Mouse (Mus musculus) liver, embryonic 13.5 days (tissue): ENCODE data around the gene Siglece. TPM values are rescaled to one million over a fixed set of nuclear protein-coding genes. Genes with fewer than 3 reads are reported as not detected.
"Not testable (repeated sequence)": the region's sequence is repeated elsewhere in the genome, so short reads cannot be mapped to it uniquely, and the experiment has no call there.

Source experiments
- ATAC-seq: fragments of 200-750 bp; cut with Nextera tagmentation; 2 replicates; pipeline ENCODE4 v1.8.0; 2017; ENCODE audit warnings: low read depth, mild to moderate bottlenecking, moderate number of reproducible peaks, moderate library complexity
- DNase-seq: peaks from one replicate; pipeline ENCODE4 v3.0.0; 2022
- H3K27ac ChIP-seq: fragments of 300-500 bp; sonication (generic); 2 replicates; pipeline ENCODE4 v1.5.1; 2015; ENCODE audit warnings: moderate library complexity, mild to moderate bottlenecking, inconsistent platforms
- H3K27me3 ChIP-seq: fragments of 300-500 bp; sonication (generic); 2 replicates; pipeline ENCODE4 v1.6.1; 2015; ENCODE audit warnings: mild to moderate bottlenecking, inconsistent platforms
- H3K36me3 ChIP-seq: fragments of 300-500 bp; sonication (generic); 2 replicates; pipeline ENCODE4 v1.6.1; 2015; ENCODE audit warnings: mild to moderate bottlenecking, inconsistent platforms
- H3K4me1 ChIP-seq: fragments of 300-500 bp; sonication (generic); replicated peaks from 2 replicates; pipeline ENCODE4 v1.6.1; 2015; ENCODE audit warnings: inconsistent platforms
- H3K4me2 ChIP-seq: fragments of 300-500 bp; sonication (generic); 2 replicates; pipeline ENCODE4 v1.6.1; 2015; ENCODE audit warnings: inconsistent platforms, mild to moderate bottlenecking, moderate library complexity
- H3K4me3 ChIP-seq: fragments of 300-500 bp; sonication (generic); replicated peaks from 2 replicates; pipeline ENCODE4 v1.5.1; 2015; ENCODE audit warnings: mild to moderate bottlenecking, inconsistent platforms
- H3K9ac ChIP-seq: fragments of 300-500 bp; sonication (generic); 2 replicates; pipeline ENCODE4 v1.6.1; 2015; ENCODE audit warnings: mild to moderate bottlenecking, inconsistent platforms
- H3K9me3 ChIP-seq: fragments of 300-500 bp; sonication (generic); replicated peaks from 2 replicates; pipeline ENCODE4 v1.6.1; 2016; ENCODE audit warnings: inconsistent platforms
- WGBS: fragments of 180-500 bp; shearing (Covaris S2); methylation state at CpG from one replicate; pipeline ENCODE4 v1.1.7; 2015; ENCODE audit not compliant: insufficient replicate concordance; 5-methylcytosine and 5-hydroxymethylcytosine counted together
- polyA plus RNA-seq: library from polyadenylated mRNA; unstranded; fragments of >200 nt; fragmentation: Nextera tagmentation; extraction: Ambion mirVana; gene quantifications from 2 replicates; pipeline ENCODE4 v1.2.1, GENCODE M21; 2015

The Siglece gene
- 1.6 and 1.9 TPM in 2 replicates for polyA plus RNA-seq

DNA sequence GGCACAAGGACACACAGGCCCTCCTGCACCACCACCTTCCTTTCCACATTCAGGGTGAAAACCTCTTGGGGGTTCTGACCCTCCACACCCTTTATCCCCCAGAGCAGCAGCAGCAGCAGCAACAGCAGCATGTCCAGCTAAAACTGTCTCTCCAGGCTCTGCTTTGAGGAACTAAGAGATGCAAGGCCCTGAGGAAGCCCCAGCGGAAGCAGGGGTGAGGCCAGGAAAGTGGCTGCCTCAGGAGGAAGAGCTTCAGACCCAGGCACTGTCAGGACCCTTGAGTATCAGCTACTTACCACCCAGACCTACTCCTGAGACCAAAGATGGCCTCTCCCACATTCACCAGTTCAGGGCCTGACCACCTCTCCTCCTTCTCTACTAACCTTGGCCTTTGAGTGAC is at the start of gene Siglece:
Gene Siglece (minus strand): TSS at position 160 of the 400 bp plus-strand sequence.
- no peak within 1 kb of the TSS for H3K27ac ChIP-seq
- no peaks in the 10 kb centered on the region for H3K36me3 ChIP-seq
- no peak for ATAC-seq
- H3K27me3 ChIP-seq = no peaks in the 10 kb centered on the region
- no peak within 1 kb of the TSS for H3K9ac ChIP-seq
- 0 out of 2 replicates have a peak within 1 kb of the TSS, but pooled peaks have one; percentile 8 for H3K4me2 ChIP-seq
- H3K9me3 ChIP-seq = no peaks in the 10 kb centered on the region
- DNase-seq = no peak
- no peak within 1 kb of the TSS for H3K4me3 ChIP-seq
- H3K4me1 ChIP-seq = no peaks in the 10 kb centered on the region
- 32% methylated on average over 1 of the region's 1 CpGs for WGBS

DNA sequence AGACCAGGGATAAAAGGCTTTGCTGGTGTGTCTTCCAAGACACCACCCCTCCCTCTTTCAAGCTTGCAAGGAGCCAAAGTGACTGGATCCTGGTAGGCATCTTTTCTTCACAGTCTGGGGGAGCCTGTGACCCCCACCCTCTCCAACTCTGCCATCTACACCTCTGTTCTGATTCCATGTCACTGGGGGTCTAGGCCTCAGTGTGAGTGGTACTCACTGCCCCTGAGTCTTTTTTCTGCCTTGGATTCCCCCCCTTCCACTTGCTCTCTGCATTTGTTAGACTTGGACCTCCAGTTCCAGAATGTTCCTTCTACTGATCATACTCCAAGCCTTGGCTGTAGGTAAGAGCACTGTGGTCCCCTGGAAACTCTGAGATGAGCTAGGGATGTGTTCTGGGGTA is 30.2 kb upstream of the Siglece start, which contains the start of gene Klk14:
Gene Klk14 (plus strand): TSS at position 301 of the 400 bp plus-strand sequence.
- no peak within 1 kb of the TSS for H3K27ac ChIP-seq
- H3K27me3 ChIP-seq = no peaks in the 10 kb centered on the region
- DNase-seq (no peak), ATAC-seq (no peak)
- no peak within 1 kb of the TSS for H3K9ac ChIP-seq
- H3K4me2 ChIP-seq = no peak within 1 kb of the TSS
- no peak within 1 kb of the TSS for H3K4me3 ChIP-seq
- H3K9me3 ChIP-seq = no peaks in the 10 kb centered on the region
- H3K36me3 ChIP-seq = no peaks in the 10 kb centered on the region
- H3K4me1 ChIP-seq = no peaks in the 10 kb centered on the region

DNA sequence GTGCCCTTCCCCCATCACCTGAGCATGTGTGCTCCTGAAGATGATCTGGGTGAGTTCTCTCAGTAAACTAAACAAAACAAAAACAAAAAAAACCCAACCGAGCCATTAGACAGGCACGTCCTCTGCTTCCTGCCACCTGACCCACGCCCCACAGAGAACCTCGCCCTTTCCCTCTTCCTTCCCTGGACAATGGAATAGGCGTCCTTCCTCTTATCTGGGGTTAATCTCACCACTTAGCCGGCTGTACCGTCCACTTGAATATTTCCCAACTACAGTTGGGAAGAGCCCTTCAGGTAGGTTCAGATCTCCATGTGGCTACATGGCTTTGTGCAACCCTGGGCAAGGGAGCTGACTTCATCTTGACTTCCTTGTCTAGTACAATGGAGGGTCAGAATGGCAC is 25.1 kb upstream of the Siglece start:
- ATAC-seq (no peak), DNase-seq (no peak)
- H3K4me1 ChIP-seq = no peaks in the 10 kb centered on the region
- no peaks in the 10 kb centered on the region for H3K27me3 ChIP-seq
- H3K4me3 ChIP-seq = no peak overlapping the region
- no peaks in the 10 kb centered on the region for H3K9me3 ChIP-seq
- H3K27ac ChIP-seq = no peak overlapping the region
- no peak overlapping the region for H3K4me2 ChIP-seq
- no peak overlapping the region for H3K9ac ChIP-seq
- H3K36me3 ChIP-seq = no peaks in the 10 kb centered on the region
- 24% methylated on average over 7 of the region's 7 CpGs for WGBS

DNA sequence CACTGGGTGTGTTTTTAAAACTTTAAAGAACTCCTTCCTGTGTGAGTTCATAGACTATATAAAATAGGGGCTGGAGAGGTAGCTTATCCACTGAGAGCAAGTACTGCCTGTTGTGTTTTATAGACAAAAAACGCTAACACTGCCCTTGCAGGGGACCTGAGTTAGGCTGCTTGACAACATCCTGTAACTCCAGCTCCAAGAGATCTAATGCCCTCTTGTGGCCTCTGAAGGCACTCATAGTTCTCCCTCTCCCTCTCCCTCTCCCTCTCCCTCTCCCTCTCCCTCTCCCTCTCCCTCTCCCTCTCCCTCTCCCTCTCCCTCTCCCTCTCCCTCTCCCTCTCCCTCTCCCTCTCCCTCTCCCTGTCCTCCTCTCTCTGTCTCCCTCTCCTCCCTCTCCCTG is 22.6 kb upstream of the Siglece start:
- not testable (repeated sequence) for H3K27ac ChIP-seq, H3K9me3 ChIP-seq, H3K4me2 ChIP-seq, H3K27me3 ChIP-seq, DNase-seq, H3K4me3 ChIP-seq, H3K9ac ChIP-seq, H3K4me1 ChIP-seq, H3K36me3 ChIP-seq, ATAC-seq
- 5% methylated on average over 1 of the region's 1 CpGs for WGBS

DNA sequence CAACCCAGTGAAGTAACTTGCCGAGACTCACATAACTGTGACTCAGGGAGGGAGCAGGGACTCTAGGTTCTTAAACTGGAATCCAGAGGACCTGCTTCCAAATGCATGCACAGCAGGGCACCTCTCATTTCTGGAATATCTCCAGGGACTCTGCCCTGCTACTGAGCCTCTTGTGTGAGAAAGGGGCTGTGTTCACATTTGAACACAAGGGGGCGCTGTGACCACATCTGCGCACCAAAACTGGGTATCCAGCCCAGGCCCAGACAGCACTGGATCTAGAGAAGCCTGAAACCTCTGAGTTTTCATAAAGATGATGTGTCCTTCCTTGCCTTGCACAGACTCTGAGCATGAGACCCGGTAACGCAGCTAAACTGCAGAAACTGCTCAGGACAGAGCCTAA is 21.0 kb upstream of the Siglece start:
- H3K36me3 ChIP-seq = peaks cover 24% of the 10 kb centered on the region
- no peak overlapping the region for H3K4me2 ChIP-seq
- ATAC-seq (no peak), DNase-seq (peak; percentile 17)
- no peak overlapping the region for H3K9ac ChIP-seq
- H3K4me1 ChIP-seq = no peaks in the 10 kb centered on the region
- no peak overlapping the region for H3K4me3 ChIP-seq
- WGBS = 26% methylated on average over 5 of the region's 5 CpGs
- no peaks in the 10 kb centered on the region for H3K27me3 ChIP-seq
- no peaks in the 10 kb centered on the region for H3K9me3 ChIP-seq
- H3K27ac ChIP-seq = no peak overlapping the region

DNA sequence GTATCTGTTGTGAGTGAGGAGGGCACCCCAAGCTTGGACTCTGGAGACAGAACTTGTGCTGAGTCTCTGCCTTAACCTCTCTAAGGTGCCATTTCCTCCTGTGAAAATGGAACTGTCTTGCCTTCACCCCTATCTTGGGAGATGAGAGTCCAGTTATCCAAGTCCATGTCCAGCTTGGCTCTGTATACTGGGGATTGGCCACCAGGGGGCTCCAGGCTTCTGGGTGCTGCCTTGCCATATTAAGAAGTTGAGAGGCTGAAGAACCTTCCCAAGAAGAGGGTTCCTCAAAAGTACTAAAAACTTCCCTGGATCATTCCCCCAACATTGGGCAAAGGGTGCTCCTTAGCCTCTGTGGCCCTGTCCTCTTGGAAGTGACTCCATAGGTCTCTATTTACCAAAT is 18.6 kb upstream of the Siglece start:
- Histone ChIP-seq H3K9me3 (no peaks in the 10 kb centered on the region), H3K4me3 (no peak overlapping the region), H3K27me3 (no peaks in the 10 kb centered on the region), H3K36me3 (peaks cover 43% of the 10 kb centered on the region), H3K9ac (no peak overlapping the region), H3K27ac (no peak overlapping the region), H3K4me2 (no peak overlapping the region), H3K4me1 (peaks cover 4% of the 10 kb centered on the region; the same call in 1 of the 2 replicates)
- no peak for DNase-seq
- ATAC-seq = no peak

DNA sequence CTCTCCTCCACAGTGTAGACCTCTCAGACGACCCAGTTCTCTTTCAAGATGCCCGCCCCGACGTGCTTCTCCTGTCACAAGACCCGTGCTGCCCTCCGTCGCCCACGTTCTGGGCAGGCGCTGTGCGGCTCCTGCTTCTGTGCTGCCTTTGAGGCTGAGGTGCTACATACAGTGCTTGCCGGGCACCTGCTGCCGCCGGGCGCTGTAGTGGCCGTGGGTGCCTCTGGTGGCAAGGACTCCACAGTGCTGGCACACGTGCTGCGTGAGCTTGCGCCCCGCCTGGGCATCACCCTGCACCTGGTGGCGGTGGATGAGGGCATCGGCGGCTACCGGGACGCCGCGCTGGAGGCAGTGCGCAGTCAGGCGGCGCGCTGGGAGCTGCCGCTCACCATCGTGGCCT is 15.1 kb upstream of the Siglece start:
- Histone ChIP-seq H3K9me3 (no peaks in the 10 kb centered on the region), H3K27me3 (no peaks in the 10 kb centered on the region), H3K4me1 (peaks cover 24% of the 10 kb centered on the region), H3K4me2 (no peak overlapping the region), H3K4me3 (no peak overlapping the region), H3K27ac (no peak overlapping the region), H3K36me3 (peaks cover 43% of the 10 kb centered on the region), H3K9ac (no peak overlapping the region)
- 89% methylated on average over 32 of the region's 32 CpGs for WGBS
- ATAC-seq (no peak), DNase-seq (no peak)

DNA sequence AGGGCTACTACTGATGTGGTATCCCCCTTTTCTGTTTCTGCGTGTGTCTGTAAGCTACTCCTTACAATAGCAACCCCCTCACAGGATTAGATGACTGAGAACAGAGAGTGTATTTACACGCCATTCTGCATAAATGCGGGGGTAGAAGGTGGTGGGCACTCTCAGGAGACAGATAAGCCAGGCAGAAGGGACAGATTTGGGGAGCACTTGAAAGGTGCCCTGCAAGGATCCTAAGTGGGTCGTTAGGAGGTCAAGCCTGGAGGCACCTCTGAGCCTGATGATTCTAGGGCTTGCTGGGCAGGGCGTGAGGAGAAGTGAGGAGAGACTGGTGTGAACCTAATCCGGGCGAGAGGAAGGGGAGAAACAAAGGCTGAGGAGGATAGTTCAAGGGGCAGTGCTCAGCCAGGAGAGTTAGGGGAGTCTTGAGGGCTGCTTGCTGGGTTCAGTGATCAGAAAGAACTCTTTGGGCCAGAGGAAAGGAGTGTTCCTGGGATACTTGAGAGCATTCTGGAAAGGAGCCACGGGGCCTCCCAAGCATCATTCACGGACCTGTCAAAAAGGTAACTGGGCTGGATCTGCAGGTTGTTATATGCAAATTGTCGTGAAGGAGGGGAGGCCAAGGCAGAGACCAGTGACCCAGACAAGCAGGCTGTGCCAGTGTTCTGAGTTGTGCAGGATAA is 12.8 kb upstream of the Siglece start:
- peaks cover 24% of the 10 kb centered on the region for H3K4me1 ChIP-seq
- peak overlapping the region; percentile 64 for H3K4me3 ChIP-seq
- DNase-seq (no peak), ATAC-seq (no peak)
- H3K9ac ChIP-seq = peak overlapping the region; percentile 73
- 18% methylated on average over 10 of the region's 10 CpGs for WGBS
- no peaks in the 10 kb centered on the region for H3K9me3 ChIP-seq
- H3K36me3 ChIP-seq = peaks cover 37% of the 10 kb centered on the region
- no peak overlapping the region for H3K27ac ChIP-seq
- H3K4me2 ChIP-seq = peak overlapping the region; percentile 80
- H3K27me3 ChIP-seq = no peaks in the 10 kb centered on the region

DNA sequence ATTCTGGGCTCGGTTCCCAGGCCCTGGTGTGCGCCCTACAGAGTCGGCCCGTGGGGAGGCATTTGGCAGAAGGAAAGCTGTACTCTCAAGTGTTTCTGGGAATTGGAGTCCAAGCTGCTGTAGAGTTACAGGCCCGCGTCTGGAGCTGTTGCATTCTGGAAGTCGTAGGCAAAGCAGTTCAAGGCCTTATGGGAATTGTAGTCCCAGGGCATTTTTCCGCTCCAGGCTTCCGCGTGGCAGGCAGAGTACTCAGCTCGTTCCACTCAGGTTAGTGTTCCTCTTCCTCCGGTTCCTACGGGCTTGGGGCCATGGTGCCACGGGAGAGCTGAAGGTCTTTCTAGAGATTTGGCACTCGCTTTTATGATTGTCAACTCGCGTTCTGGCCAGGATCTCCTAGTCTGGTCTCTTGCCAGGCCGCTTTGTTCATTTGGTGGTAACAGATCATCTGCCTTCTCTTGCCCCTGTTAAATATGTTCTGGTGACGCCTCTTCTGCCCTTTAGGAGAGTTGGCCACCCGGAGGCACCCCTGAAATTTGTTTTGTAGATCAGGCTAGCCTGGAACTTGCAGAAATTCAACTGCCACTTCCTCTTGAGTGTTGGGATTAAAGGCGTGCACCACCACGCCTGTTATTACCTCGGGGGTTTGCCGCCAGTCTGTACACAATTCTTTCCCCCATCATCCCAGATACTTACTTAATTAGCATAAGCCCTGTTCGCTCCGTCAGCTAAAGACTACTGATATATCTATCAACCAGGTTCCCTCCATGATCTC is 12.0 kb upstream of the Siglece start, which contains the start of gene Ctu1:
Gene Ctu1 (plus strand): TSS at position 208 of the 772 bp plus-strand sequence.
- H3K36me3 ChIP-seq = peaks cover 30% of the 10 kb centered on the region
- ATAC-seq = peak; percentile 94
- peaks cover 24% of the 10 kb centered on the region for H3K4me1 ChIP-seq
- no peak within 1 kb of the TSS; the same call in 1 of the 2 replicates for H3K27ac ChIP-seq
- no peaks in the 10 kb centered on the region for H3K9me3 ChIP-seq
- H3K27me3 ChIP-seq = no peaks in the 10 kb centered on the region
- H3K4me2 ChIP-seq = peak within 1 kb of the TSS; percentile 80
- WGBS = under 1% methylated on average over 26 of the region's 26 CpGs
- H3K4me3 ChIP-seq = peak within 1 kb of the TSS; percentile 64
- peak within 1 kb of the TSS; percentile 73 for H3K9ac ChIP-seq
- DNase-seq = peak; percentile 75

DNA sequence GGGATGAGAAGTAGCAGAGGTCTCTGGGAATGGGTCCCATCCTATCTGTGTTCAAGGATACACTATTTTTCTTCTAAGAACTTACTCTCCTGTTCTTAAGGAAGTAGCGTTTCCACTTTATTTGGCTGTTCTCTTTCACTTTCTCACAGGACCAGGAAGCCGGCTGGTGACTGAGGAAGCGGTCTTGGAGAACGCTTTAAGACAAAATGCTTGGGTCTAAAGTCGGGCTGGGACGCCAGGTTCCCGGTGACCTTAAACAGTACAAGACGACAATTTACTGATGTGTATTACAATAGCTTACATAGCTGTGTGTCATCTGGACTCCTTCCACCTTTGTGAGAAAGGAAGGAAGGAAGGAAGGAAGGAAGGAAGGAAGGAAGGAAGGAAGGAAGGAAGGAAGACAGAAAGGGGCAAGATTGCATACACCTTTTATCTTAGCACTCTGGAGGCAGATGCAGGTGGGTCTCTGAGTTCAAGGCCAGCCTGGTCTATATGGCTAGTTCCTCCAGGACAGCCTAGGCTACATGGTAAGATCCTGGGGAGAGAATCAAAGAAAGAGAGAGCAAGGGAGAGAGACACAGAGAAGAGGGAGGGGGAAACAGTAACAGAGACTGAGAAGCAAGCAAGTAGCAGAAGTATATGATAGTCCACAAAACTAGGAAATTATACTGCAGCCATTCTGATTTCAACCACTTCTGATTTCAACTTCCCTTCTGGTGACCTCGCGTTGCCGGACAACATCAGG is 11.3 kb upstream of the Siglece start:
- H3K9ac ChIP-seq = peak overlapping the region; percentile 73
- 60% methylated on average over 11 of the region's 11 CpGs for WGBS
- H3K27me3 ChIP-seq = no peaks in the 10 kb centered on the region
- H3K27ac ChIP-seq = no peak overlapping the region; the same call in 1 of the 2 replicates
- no peaks in the 10 kb centered on the region for H3K9me3 ChIP-seq
- no peak for DNase-seq
- peak overlapping the region; percentile 64 for H3K4me3 ChIP-seq
- peaks cover 22% of the 10 kb centered on the region for H3K36me3 ChIP-seq
- peaks cover 24% of the 10 kb centered on the region for H3K4me1 ChIP-seq
- ATAC-seq = peak; percentile 4; the same call in 1 of the 2 replicates
- peak overlapping the region; percentile 80 for H3K4me2 ChIP-seq

DNA sequence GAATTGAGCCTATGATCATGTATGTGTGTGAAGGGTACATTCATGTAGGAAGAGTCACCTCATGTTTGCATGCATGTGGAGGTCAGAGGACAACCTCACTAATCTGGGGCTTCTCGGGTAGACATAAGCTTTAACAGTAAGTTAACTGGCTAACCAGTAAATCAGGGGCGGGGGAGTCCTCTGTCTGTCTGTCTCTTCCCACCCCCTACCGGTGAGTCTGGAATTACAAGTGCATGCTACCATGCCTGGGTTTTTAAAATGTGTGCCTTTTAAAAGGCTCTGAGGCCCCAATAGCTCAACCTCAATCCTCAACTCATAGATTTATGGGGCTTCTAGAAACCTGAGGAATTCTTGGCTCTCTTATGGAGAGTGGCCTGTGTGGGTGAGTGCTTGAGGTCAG is 8.6 kb upstream of the Siglece start:
- 9% methylated on average over 3 of the region's 3 CpGs for WGBS
- Histone ChIP-seq H3K27me3 (no peaks in the 10 kb centered on the region), H3K4me3 (no peak overlapping the region), H3K9me3 (no peaks in the 10 kb centered on the region), H3K9ac (no peak overlapping the region), H3K4me1 (peaks cover 19% of the 10 kb centered on the region), H3K27ac (no peak overlapping the region), H3K4me2 (no peak overlapping the region), H3K36me3 (no peaks in the 10 kb centered on the region)
- no peak for ATAC-seq
- DNase-seq = no peak
